ENCODE assay signal across 25 mouse cellular contexts in the genomic region with DNA sequence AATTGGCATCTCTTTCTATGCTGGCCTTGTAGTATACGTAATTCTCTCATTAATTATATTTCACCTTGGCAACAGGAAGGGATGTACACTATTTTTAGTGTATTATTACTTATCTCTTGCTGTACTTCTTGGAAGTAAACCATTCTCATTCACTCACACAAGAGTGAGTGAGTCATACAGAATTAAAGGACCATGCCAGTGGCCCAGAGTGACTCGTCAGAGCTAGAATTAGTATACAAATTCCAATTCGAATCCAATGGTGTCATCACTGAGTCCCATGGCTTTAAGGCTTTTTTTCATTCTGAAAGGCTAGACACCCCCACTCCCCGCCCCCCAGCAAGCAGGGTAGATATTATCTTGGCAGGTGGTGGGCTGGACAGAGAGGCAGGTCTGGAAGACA.
DNase-seq lines count a peak whose midpoint lies in the region; TF ChIP-seq lines count a peak whose summit lies in the region.
"Had no signal": no experiment of that assay in that cellular context is flagged by ENCODE, and none has a peak within 500 bp of the region (broad histone marks: within the 10 kb centered on the region; RNA-seq: fewer than 3 reads in every experiment).

No protein-coding gene starts in this region.

- no peak for TF ChIP-seq RAD21 in MEL (IDR thresholded peaks at IDR 0.05; ENCODE audit: low read depth, low read length)

- intact Hi-C loops in heart, postnatal 25 days (cut with DNase I), result no loop called here

- H3K9me3 ChIP-seq in MEL (replicated peaks; ENCODE audit: insufficient read depth, low read length), result no peaks in the 10 kb centered on the region
- H3K9me3 ChIP-seq: embryonic facial prominence, embryonic 10.5 days; embryonic facial prominence, embryonic 13.5 days; forebrain, embryonic 13.5 days; heart, embryonic 10.5 days; heart, embryonic 13.5 days; hindbrain, embryonic 13.5 days; intestine, embryonic 15.5 days had no signal

- H3K27ac ChIP-seq in MEL (ENCODE audit: control insufficient read depth, low read depth, low read length), result no peak overlapping the region
- H3K27ac ChIP-seq: embryonic facial prominence, embryonic 10.5 days; embryonic facial prominence, embryonic 13.5 days; forebrain, embryonic 13.5 days; heart, adult 2 months; heart, embryonic 10.5 days; heart, embryonic 13.5 days; hindbrain, embryonic 13.5 days; intestine, embryonic 15.5 days had no signal

- no peak overlapping the region for H3K4me3 ChIP-seq in MEL (ENCODE audit: control insufficient read depth in 1 of 2, insufficient read depth in 1 of 2, low read depth in 2 of 2, low read length in 2 of 2)
- H3K4me3 ChIP-seq: embryonic facial prominence, embryonic 10.5 days; embryonic facial prominence, embryonic 13.5 days; erythroblast, embryonic 14.5 days; forebrain, embryonic 13.5 days; heart, adult 2 months; heart, embryonic 10.5 days; heart, embryonic 13.5 days; hindbrain, embryonic 13.5 days; intestine, embryonic 15.5 days had no signal

- peaks cover 0 to 2% of the 10 kb centered on the region in 2 experiments; a peak in 1 of 4 replicates for H3K36me3 ChIP-seq in MEL (ENCODE audit: control insufficient read depth in 1 of 2, insufficient read depth in 2 of 2, low read length in 2 of 2)
- H3K36me3 ChIP-seq: embryonic facial prominence, embryonic 10.5 days; embryonic facial prominence, embryonic 13.5 days; heart, embryonic 10.5 days; heart, embryonic 13.5 days; hindbrain, embryonic 13.5 days; intestine, embryonic 15.5 days had no signal

- H3K9ac ChIP-seq in MEL (ENCODE audit: control insufficient read depth, low read depth, low read length, poor library complexity, severe bottlenecking), result no peak overlapping the region
- H3K9ac ChIP-seq: embryonic facial prominence, embryonic 13.5 days; forebrain, embryonic 13.5 days; heart, embryonic 13.5 days; hindbrain, embryonic 13.5 days; intestine, embryonic 15.5 days had no signal

- H3K27me3 ChIP-seq in MEL (ENCODE audit: control insufficient read depth in 1 of 2, insufficient read depth in 2 of 2, low read length in 2 of 2), result no peaks in the 10 kb centered on the region
- H3K27me3 ChIP-seq: intestine, embryonic 15.5 days had no signal

- H3K4me1 ChIP-seq in MEL (ENCODE audit: control insufficient read depth in 1 of 2, insufficient read depth in 2 of 2, low read length in 2 of 2), result 0 out of 4 replicates have a peak, but pooled peaks cover 0 to 3% of the 10 kb centered on the region in 2 experiments
- H3K4me1 ChIP-seq: heart, embryonic 10.5 days; heart, embryonic 13.5 days; hindbrain, embryonic 13.5 days; intestine, embryonic 15.5 days had no signal

- no peak for TF ChIP-seq CTCF in MEL (IDR thresholded peaks at IDR 0.05 in 2 of 3, conservative IDR thresholded peaks at IDR 0.05 in 1 of 3; ENCODE audit: control insufficient read depth in 1 of 3, insufficient read depth in 1 of 3, low read depth in 2 of 3, low read length in 3 of 3, poor library complexity in 1 of 3, severe bottlenecking in 1 of 3)

- no peaks in the 10 kb centered on the region for H3K79me2 ChIP-seq in MEL (ENCODE audit: control insufficient read depth, insufficient read depth, low read length, poor library complexity)

- DNase-seq in 3134 (ENCODE audit: extremely low read depth, insufficient read length, low spot score) (peak; percentile 2), MEL (ENCODE audit: low read depth, low spot score) (peak; percentile 21), NIH3T3 (ENCODE audit: low read depth) (peak; percentile 28)
- peak; percentile 31 for DNase-seq in brain, adult 2 months (ENCODE audit: low read depth, low spot score)
- no peak for DNase-seq in kidney, adult 18-20 months
- no peak for DNase-seq in heart, postnatal 25 days (ENCODE audit: low spot score)
- DNase-seq in cerebellum, adult 11-12 months, result no peak
- DNase-seq in right cerebral cortex, postnatal 4 days, result no peak
- DNase-seq: adrenal gland, adult 8-10 months; adrenal gland, postnatal 25 days; cerebellum, postnatal 10 days; embryo, embryonic 11 days; gastrocnemius, postnatal 10 days; gastrocnemius, postnatal 36 days; heart, adult 2 months; heart, postnatal 14 days; kidney, adult 11 months had no signal

- no peak for TF ChIP-seq EP300 in MEL (IDR thresholded peaks at IDR 0.05; ENCODE audit: low read depth in 1 of 2, low read length in 2 of 2)

- no peak for TF ChIP-seq POLR2A in MEL (IDR thresholded peaks at IDR 0.05; ENCODE audit: control insufficient read depth in 1 of 2, insufficient read depth in 1 of 2, low read depth in 1 of 2, low read length in 2 of 2, poor library complexity in 1 of 2)

TF ChIP-seq in MEL, 35 proteins besides CTCF, POLR2A, EP300 and RAD21:
- no peak for TF ChIP-seq ZNF384 (IDR thresholded peaks at IDR 0.05; ENCODE audit: low read depth, low read length)
- no peak for TF ChIP-seq ZMIZ1 (IDR thresholded peaks at IDR 0.05; ENCODE audit: low read depth, low read length)
- TF ChIP-seq MYB (IDR thresholded peaks at IDR 0.05; ENCODE audit: low read depth, low read length), result no peak
- no peak for TF ChIP-seq MAZ (IDR thresholded peaks at IDR 0.05; ENCODE audit: low read depth, low read length)
- no peak for TF ChIP-seq BHLHE40 (IDR thresholded peaks at IDR 0.05; ENCODE audit: borderline replicate concordance, low read depth, low read length)
- no peak for TF ChIP-seq CHD2 (IDR thresholded peaks at IDR 0.05; ENCODE audit: low read length)
- no peak for TF ChIP-seq GATA1 (IDR thresholded peaks at IDR 0.05; ENCODE audit: low read depth, low read length)
- no peak for TF ChIP-seq SIN3A (IDR thresholded peaks at IDR 0.05; ENCODE audit: low read length)
- TF ChIP-seq TBP (IDR thresholded peaks at IDR 0.05; ENCODE audit: low read depth, low read length), result no peak
- no peak for TF ChIP-seq USF2 (IDR thresholded peaks at IDR 0.05; ENCODE audit: borderline replicate concordance in 1 of 2, insufficient read depth in 1 of 2, low read depth in 1 of 2, low read length in 2 of 2)
- TF ChIP-seq MAFK (IDR thresholded peaks at IDR 0.05; ENCODE audit: borderline replicate concordance, low read depth, low read length), result no peak

Comparison
In these comparisons a context has a peak if more than half of its experiments do, and no peak if none do; other contexts are left out.
1. DNase-seq: peak in 3134 (single experiment), MEL (single experiment), NIH3T3 (single experiment) and brain, adult 2 months (single experiment); none in kidney, adult 18-20 months (single experiment), heart, postnatal 25 days (single experiment), cerebellum, adult 11-12 months (single experiment) and right cerebral cortex, postnatal 4 days (single experiment).